ENCODE assay signal across 8 mouse cellular contexts in genomic region chr2:53191523-53192220, GRCm38 (mm10). TPM values are rescaled to one million over a fixed set of nuclear protein-coding genes. Genes with fewer than 3 reads are reported as not detected.
DNase-seq lines count a peak whose midpoint lies in the region; ATAC-seq and TF ChIP-seq lines count a peak whose summit lies in the region.

Arl6ip6 (plus strand) TSS chr2:53191726.

- TF ChIP-seq POLR2A in heart, adult 2 months (IDR thresholded peaks at IDR 0.05; ENCODE audit: insufficient read depth, low read depth, low read length), result peak; percentile 72

- peak; percentile 93 for DNase-seq in 3T3-L1 (ENCODE audit: low read depth, low spot score)
- DNase-seq in adrenal gland, postnatal 4 days (ENCODE audit: low spot score in 2 of 2), result peak; percentile 98 to 100
- peak; percentile 96 for DNase-seq in embryonic facial prominence, embryonic 14.5 days (ENCODE audit: low spot score)
- peak; percentile 98 to 99 for DNase-seq in heart, adult 2 months
- DNase-seq in kidney, adult 8-10 months, result peak; percentile 96 to 97
- DNase-seq in spleen, postnatal 10 days (ENCODE audit: low spot score in 2 of 2), result peak; percentile 99

- H3K4me3 ChIP-seq in embryonic facial prominence, embryonic 14.5 days (ENCODE audit: low read depth, low read length), result peak within 1 kb of the TSS; percentile 90
- peak within 1 kb of the TSS; percentile 75 for H3K4me3 ChIP-seq in heart, adult 2 months
- peak within 1 kb of the TSS; percentile 91 for H3K4me3 ChIP-seq in limb, embryonic 13.5 days
- peak within 1 kb of the TSS; percentile 58 for H3K4me3 ChIP-seq in midbrain, embryonic 16.5 days (ENCODE audit: low read depth, low read length)

- ATAC-seq in embryonic facial prominence, embryonic 14.5 days (ENCODE audit: low read depth), result peak; percentile 90
- peak; percentile 92 for ATAC-seq in limb, embryonic 13.5 days (ENCODE audit: low FRiP score, low read depth)
- ATAC-seq in midbrain, embryonic 16.5 days, result peak; percentile 94

- TF ChIP-seq EP300 in heart, adult 2 months (IDR thresholded peaks at IDR 0.05; ENCODE audit: insufficient read depth, low read depth, low read length), result no peak

- peak within 1 kb of the TSS; percentile 89 for H3K9ac ChIP-seq in embryonic facial prominence, embryonic 14.5 days (ENCODE audit: low read depth, low read length)
- peak within 1 kb of the TSS; percentile 81 for H3K9ac ChIP-seq in heart, adult 2 months (ENCODE audit: low read depth, low read length)
- peak within 1 kb of the TSS; percentile 89 for H3K9ac ChIP-seq in limb, embryonic 13.5 days
- H3K9ac ChIP-seq in midbrain, embryonic 16.5 days (ENCODE audit: low read depth, low read length), result peak within 1 kb of the TSS; percentile 91

- H3K79me2 ChIP-seq in heart, adult 2 months (replicated peaks; ENCODE audit: control insufficient read depth, insufficient read depth, low read length), result peaks cover 2% of the 10 kb centered on the region

- peak within 1 kb of the TSS; percentile 81 for H3K4me2 ChIP-seq in embryonic facial prominence, embryonic 14.5 days (ENCODE audit: low read depth, low read length)
- H3K4me2 ChIP-seq in limb, embryonic 13.5 days (replicated peaks), result peak within 1 kb of the TSS; percentile 79
- peak within 1 kb of the TSS; percentile 71 for H3K4me2 ChIP-seq in midbrain, embryonic 16.5 days (ENCODE audit: low read length)

- intact Hi-C loops in heart, adult 2 months (cut with DNase I), result loop anchor here (5.0 to 10.0 kb wide), 3 partner anchors 334 to 767 kb away; partner anchors contain the start of genes Arl5a, Fmnl2 and Stam2

- H3K9me3 ChIP-seq in embryonic facial prominence, embryonic 14.5 days (ENCODE audit: control insufficient read depth, low read length), result no peaks in the 10 kb centered on the region
- H3K9me3 ChIP-seq in limb, embryonic 13.5 days, result no peaks in the 10 kb centered on the region
- no peaks in the 10 kb centered on the region for H3K9me3 ChIP-seq in midbrain, embryonic 16.5 days (replicated peaks; ENCODE audit: control insufficient read depth, low read length, poor library complexity, severe bottlenecking)

- TF ChIP-seq CTCF in heart, adult 2 months (IDR thresholded peaks at IDR 0.05), result no peak

- no peaks in the 10 kb centered on the region for H3K27me3 ChIP-seq in embryonic facial prominence, embryonic 14.5 days (replicated peaks; ENCODE audit: control insufficient read depth, insufficient read depth, low read length)
- H3K27me3 ChIP-seq in heart, adult 2 months (ENCODE audit: control insufficient read depth, insufficient read depth, low read length), result no peaks in the 10 kb centered on the region
- no peaks in the 10 kb centered on the region for H3K27me3 ChIP-seq in limb, embryonic 13.5 days
- H3K27me3 ChIP-seq in midbrain, embryonic 16.5 days (ENCODE audit: control insufficient read depth, insufficient read depth, low read depth, low read length), result no peaks in the 10 kb centered on the region

- 2% methylated on average over 32 of the region's 82 CpGs for WGBS in embryonic facial prominence, embryonic 14.5 days
- WGBS in heart, adult 2 months, result 2% methylated on average over 76 of the region's 82 CpGs
- WGBS in limb, embryonic 13.5 days, result under 1% methylated on average over 78 of the region's 82 CpGs
- under 1% methylated on average over 73 of the region's 82 CpGs for WGBS in midbrain, embryonic 16.5 days

- H3K27ac ChIP-seq in embryonic facial prominence, embryonic 14.5 days (replicated peaks; ENCODE audit: low read depth, low read length), result peak within 1 kb of the TSS; percentile 96
- peak within 1 kb of the TSS; percentile 96 for H3K27ac ChIP-seq in heart, adult 2 months
- peak within 1 kb of the TSS; percentile 94 for H3K27ac ChIP-seq in limb, embryonic 13.5 days
- H3K27ac ChIP-seq in midbrain, embryonic 16.5 days (ENCODE audit: low read length), result peak within 1 kb of the TSS; percentile 98

- peaks cover 34% of the 10 kb centered on the region for H3K36me3 ChIP-seq in embryonic facial prominence, embryonic 14.5 days (ENCODE audit: control insufficient read depth, insufficient read depth, low read length)
- peaks cover 14% of the 10 kb centered on the region; the same call in 1 of the 2 replicates for H3K36me3 ChIP-seq in heart, adult 2 months (ENCODE audit: control insufficient read depth, insufficient read depth, low read length)
- H3K36me3 ChIP-seq in limb, embryonic 13.5 days, result peaks cover 23% of the 10 kb centered on the region
- peaks cover 7% of the 10 kb centered on the region for H3K36me3 ChIP-seq in midbrain, embryonic 16.5 days (ENCODE audit: control insufficient read depth, insufficient read depth, low read length)

- H3K4me1 ChIP-seq in embryonic facial prominence, embryonic 14.5 days (ENCODE audit: control insufficient read depth, insufficient read depth, low read length), result peaks cover 16% of the 10 kb centered on the region
- peaks cover 3% of the 10 kb centered on the region; the same call in 1 of the 2 replicates for H3K4me1 ChIP-seq in heart, adult 2 months (ENCODE audit: control insufficient read depth, insufficient read depth, low read length)
- H3K4me1 ChIP-seq in limb, embryonic 13.5 days, result peaks cover 22% of the 10 kb centered on the region
- peaks cover 24% of the 10 kb centered on the region for H3K4me1 ChIP-seq in midbrain, embryonic 16.5 days (ENCODE audit: control insufficient read depth, insufficient read depth, low read length)

RNA-seq across cellular contexts. Expression of gene Arl6ip6, which starts in this region (rescaled TPM):
- 10 to 100 TPM; 37.0 to 39.6 TPM for total RNA-seq in adrenal gland, postnatal 4 days (2021)
- polyA plus RNA-seq in embryonic facial prominence, embryonic 14.5 days (2014; fragmentation: Nextera tagmentation; extraction: Ambion mirVana), result 44.9 and 48.2 TPM in 2 replicates
- 10 to 100 TPM; 13.2 to 15.3 TPM for total RNA-seq in heart, adult 2 months (2021)
- 10.9 and 16.9 TPM in 2 replicates for polyA plus RNA-seq in heart, adult 2 months (2012; rRNA removed)
- 54.0 and 59.5 TPM in 2 replicates for polyA plus RNA-seq in limb, embryonic 13.5 days (2015; fragmentation: Nextera tagmentation; extraction: Ambion mirVana)
- 32.4 and 33.1 TPM in 2 replicates for polyA plus RNA-seq in midbrain, embryonic 16.5 days (2015; fragmentation: Nextera tagmentation; extraction: Ambion mirVana)

Comparison
In these comparisons a context has a peak if more than half of its experiments do, and no peak if none do; other contexts are left out.
1. Peak in every context shown above with its lines: DNase-seq, ATAC-seq, H3K4me3 ChIP-seq and H3K27ac ChIP-seq.